Mouse (Mus musculus): ENCODE data around the gene Inava. TPM values are rescaled to one million over a fixed set of nuclear protein-coding genes. Genes with fewer than 3 reads are reported as not detected.

The Inava gene
- polyA plus RNA-seq, 1 experiment from 2014 or later = 25.4 TPM

DNA sequence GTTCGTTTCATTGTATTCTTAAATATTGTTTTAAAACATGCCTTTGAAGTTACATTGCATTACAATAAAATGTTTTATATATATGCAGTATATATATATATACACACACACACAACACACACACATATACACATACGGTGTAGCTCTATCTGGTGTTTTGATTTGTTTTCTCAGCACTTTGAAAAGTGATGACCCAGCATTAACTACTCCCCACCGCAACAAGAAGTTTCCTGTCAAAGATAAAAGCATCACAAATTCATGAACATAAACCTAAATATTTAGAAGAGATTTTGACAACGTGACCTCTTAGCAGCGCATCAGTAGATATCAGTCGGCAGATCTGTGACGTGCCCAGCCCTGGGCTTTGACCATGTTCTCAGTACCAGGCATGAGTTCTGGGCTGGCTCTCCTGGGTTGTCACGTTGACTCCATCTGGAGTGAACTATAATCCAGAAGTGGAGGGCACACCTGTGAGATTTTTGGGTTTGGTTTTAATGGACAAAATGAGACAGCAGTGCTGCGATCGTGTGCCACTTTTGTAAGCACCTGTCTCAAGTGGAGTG lies 20.5 kb upstream of the Inava start:
- Histone ChIP-seq H3K9ac (replicated peaks) (no peak overlapping the region), H3K9me3 (no peaks in the 10 kb centered on the region), H3K4me2 (no peak overlapping the region), H3K27me3 (peaks cover 40% of the 10 kb centered on the region), H3K36me3 (no peaks in the 10 kb centered on the region), H3K4me3 (replicated peaks) (no peak overlapping the region), H3K4me1 (replicated peaks) (peaks cover 9% of the 10 kb centered on the region), H3K27ac (no peak overlapping the region)
- 85% methylated on average over 10 of the region's 10 CpGs for WGBS
- ATAC-seq (ENCODE audit: insufficient number of reproducible peaks, insufficient read depth, low FRiP score, low TSS enrichment, low read depth) = no peak

- ATAC-seq (ENCODE audit: insufficient number of reproducible peaks, insufficient read depth, low FRiP score, low TSS enrichment, low read depth) = no peak
- Histone ChIP-seq H3K4me1 (replicated peaks) (peaks cover 7% of the 10 kb centered on the region; the same call in 1 of the 2 replicates), H3K9ac (replicated peaks) (no peak overlapping the region), H3K4me3 (replicated peaks) (no peak overlapping the region), H3K36me3 (no peaks in the 10 kb centered on the region), H3K4me2 (no peak overlapping the region), H3K9me3 (no peaks in the 10 kb centered on the region), H3K27me3 (peaks cover 29% of the 10 kb centered on the region), H3K27ac (no peak overlapping the region)
- WGBS = 18% methylated on average over 2 of the region's 2 CpGs
Measured at GRCm38 (mm10) chr1:136253472-136253871, 19.4 kb upstream of the Inava start.

- Histone ChIP-seq H3K4me2 (no peak overlapping the region), H3K9me3 (no peaks in the 10 kb centered on the region), H3K27me3 (no peaks in the 10 kb centered on the region; the same call in 1 of the 2 replicates), H3K4me1 (replicated peaks) (no peaks in the 10 kb centered on the region), H3K27ac (no peak overlapping the region), H3K9ac (replicated peaks) (no peak overlapping the region), H3K36me3 (no peaks in the 10 kb centered on the region), H3K4me3 (replicated peaks) (no peak overlapping the region)
- 43% methylated on average over 5 of the region's 5 CpGs for WGBS
- no peak for ATAC-seq (ENCODE audit: insufficient number of reproducible peaks, insufficient read depth, low FRiP score, low TSS enrichment, low read depth)
Measured at GRCm38 (mm10) chr1:136249662-136250061, 15.6 kb upstream of the Inava start.

- ATAC-seq (ENCODE audit: insufficient number of reproducible peaks, insufficient read depth, low FRiP score, low TSS enrichment, low read depth) = no peak
- no peak overlapping the region for H3K27ac ChIP-seq
- H3K4me1 ChIP-seq (replicated peaks) = no peaks in the 10 kb centered on the region
- H3K9me3 ChIP-seq = no peaks in the 10 kb centered on the region
- H3K36me3 ChIP-seq = no peaks in the 10 kb centered on the region
- no peak overlapping the region for H3K9ac ChIP-seq (replicated peaks)
- H3K4me3 ChIP-seq (replicated peaks) = no peak overlapping the region
- H3K4me2 ChIP-seq = no peak overlapping the region
- no peaks in the 10 kb centered on the region for H3K27me3 ChIP-seq
- 86% methylated on average over 5 of the region's 5 CpGs for WGBS
Measured at GRCm38 (mm10) chr1:136247393-136247792, 13.3 kb upstream of the Inava start.

GRCm38 (mm10) chr1:136244469-136244868 lies 10.4 kb upstream of the Inava start:
- Histone ChIP-seq H3K4me3 (replicated peaks) (no peak overlapping the region), H3K9ac (replicated peaks) (no peak overlapping the region), H3K27me3 (no peaks in the 10 kb centered on the region), H3K9me3 (no peaks in the 10 kb centered on the region), H3K27ac (no peak overlapping the region), H3K4me1 (replicated peaks) (no peaks in the 10 kb centered on the region), H3K36me3 (no peaks in the 10 kb centered on the region), H3K4me2 (no peak overlapping the region)
- no peak for ATAC-seq (ENCODE audit: insufficient number of reproducible peaks, insufficient read depth, low FRiP score, low TSS enrichment, low read depth)
- 77% methylated on average over 5 of the region's 5 CpGs for WGBS

GRCm38 (mm10) chr1:136241801-136242200 lies 7.7 kb upstream of the Inava start:
- H3K4me1 ChIP-seq (replicated peaks) = no peaks in the 10 kb centered on the region
- no peaks in the 10 kb centered on the region for H3K27me3 ChIP-seq
- H3K9me3 ChIP-seq = no peaks in the 10 kb centered on the region
- no peak overlapping the region for H3K4me2 ChIP-seq
- H3K4me3 ChIP-seq (replicated peaks) = no peak overlapping the region
- no peak overlapping the region for H3K9ac ChIP-seq (replicated peaks)
- no peak overlapping the region for H3K27ac ChIP-seq
- H3K36me3 ChIP-seq = no peaks in the 10 kb centered on the region
- 92% methylated on average over 7 of the region's 7 CpGs for WGBS
- no peak for ATAC-seq (ENCODE audit: insufficient number of reproducible peaks, insufficient read depth, low FRiP score, low TSS enrichment, low read depth)

DNA sequence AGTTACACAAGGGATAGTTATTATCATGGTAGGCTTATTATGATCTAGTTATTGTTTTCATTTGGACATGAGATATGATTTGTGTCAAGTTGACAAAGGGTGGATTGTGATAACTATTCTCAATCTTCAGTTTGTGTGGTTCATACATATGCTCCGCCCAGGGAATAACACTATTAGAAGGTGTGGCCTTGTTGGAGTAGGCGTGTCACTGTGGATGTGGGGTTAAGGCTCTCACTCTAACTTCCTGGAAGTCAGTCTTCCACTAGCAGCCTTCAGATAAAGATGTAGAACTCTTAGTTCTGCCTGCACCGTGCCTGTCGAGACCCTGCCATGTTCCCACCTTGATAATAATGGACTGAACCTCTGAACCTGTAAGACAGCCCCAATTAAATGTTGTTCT lies 4.4 kb upstream of the Inava start:
- Histone ChIP-seq H3K27me3 (no peaks in the 10 kb centered on the region), H3K9me3 (no peaks in the 10 kb centered on the region), H3K36me3 (no peaks in the 10 kb centered on the region), H3K9ac (replicated peaks) (no peak overlapping the region), H3K4me3 (replicated peaks) (no peak overlapping the region), H3K27ac (no peak overlapping the region), H3K4me1 (replicated peaks) (no peaks in the 10 kb centered on the region), H3K4me2 (no peak overlapping the region)
- no peak for ATAC-seq (ENCODE audit: insufficient number of reproducible peaks, insufficient read depth, low FRiP score, low TSS enrichment, low read depth)
- 87% methylated on average over 4 of the region's 4 CpGs for WGBS

- Histone ChIP-seq H3K9ac (replicated peaks) (peak overlapping the region; percentile 75), H3K4me1 (replicated peaks) (peaks cover 33% of the 10 kb centered on the region), H3K4me3 (replicated peaks) (peak overlapping the region; percentile 67), H3K9me3 (no peaks in the 10 kb centered on the region), H3K36me3 (no peaks in the 10 kb centered on the region), H3K4me2 (peak overlapping the region; percentile 84), H3K27ac (peak overlapping the region; percentile 87; the same call in 1 of the 2 replicates), H3K27me3 (no peaks in the 10 kb centered on the region)
- 1% methylated on average over 9 of the region's 9 CpGs for WGBS
- ATAC-seq (ENCODE audit: insufficient number of reproducible peaks, insufficient read depth, low FRiP score, low TSS enrichment, low read depth) = no peak
Measured at GRCm38 (mm10) chr1:136234595-136235092, 580 bp upstream of the Inava start.

GRCm38 (mm10) chr1:136232986-136233790 lies 876 bp downstream of the Inava start:
- WGBS = under 1% methylated on average over 23 of the region's 23 CpGs
- H3K27ac ChIP-seq = peak overlapping the region; percentile 87

GRCm38 (mm10) chr1:136232285-136232926 lies 1.7 kb downstream of the Inava start:
- peak overlapping the region; percentile 67 for H3K4me3 ChIP-seq (replicated peaks)
- ATAC-seq (ENCODE audit: insufficient number of reproducible peaks, insufficient read depth, low FRiP score, low TSS enrichment, low read depth) = no peak
- H3K4me2 ChIP-seq = peak overlapping the region; percentile 84
- peak overlapping the region; percentile 75 for H3K9ac ChIP-seq (replicated peaks)
- H3K4me1 ChIP-seq (replicated peaks) = peaks cover 51% of the 10 kb centered on the region
- no peaks in the 10 kb centered on the region for H3K9me3 ChIP-seq
- no peaks in the 10 kb centered on the region for H3K27me3 ChIP-seq
- WGBS = 2% methylated on average over 9 of the region's 9 CpGs
- H3K36me3 ChIP-seq = peaks cover 2% of the 10 kb centered on the region; the same call in 1 of the 2 replicates
- H3K27ac ChIP-seq = peak overlapping the region; percentile 87

More at GRCm38 (mm10) chr1:136232986-136233790, 876 bp downstream of the Inava start:
- Histone ChIP-seq H3K4me2 (peak overlapping the region; percentile 84), H3K27me3 (no peaks in the 10 kb centered on the region), H3K9me3 (no peaks in the 10 kb centered on the region), H3K4me3 (replicated peaks) (peak overlapping the region; percentile 67), H3K4me1 (replicated peaks) (peaks cover 48% of the 10 kb centered on the region), H3K36me3 (no peaks in the 10 kb centered on the region), H3K9ac (replicated peaks) (peak overlapping the region; percentile 75)
- no peak for ATAC-seq (ENCODE audit: insufficient number of reproducible peaks, insufficient read depth, low FRiP score, low TSS enrichment, low read depth)

GRCm38 (mm10) chr1:136231596-136231995 lies 2.5 kb downstream of the Inava start:
- Histone ChIP-seq H3K4me1 (replicated peaks) (peaks cover 51% of the 10 kb centered on the region), H3K27ac (peak overlapping the region; percentile 87; the same call in 1 of the 2 replicates), H3K9me3 (no peaks in the 10 kb centered on the region), H3K36me3 (peaks cover 10% of the 10 kb centered on the region), H3K9ac (replicated peaks) (peak overlapping the region; percentile 75), H3K4me3 (replicated peaks) (peak overlapping the region; percentile 67), H3K4me2 (peak overlapping the region; percentile 84), H3K27me3 (no peaks in the 10 kb centered on the region)
- WGBS = 5% methylated on average over 6 of the region's 6 CpGs
- no peak for ATAC-seq (ENCODE audit: insufficient number of reproducible peaks, insufficient read depth, low FRiP score, low TSS enrichment, low read depth)
